Mouse (Mus musculus): ENCODE results near the gene Zg16. TPM values are rescaled to one million over a fixed set of nuclear protein-coding genes. Genes with fewer than 3 reads are reported as not detected.

The Zg16 gene
- polyA plus RNA-seq, 1 experiment: not detected

DNA sequence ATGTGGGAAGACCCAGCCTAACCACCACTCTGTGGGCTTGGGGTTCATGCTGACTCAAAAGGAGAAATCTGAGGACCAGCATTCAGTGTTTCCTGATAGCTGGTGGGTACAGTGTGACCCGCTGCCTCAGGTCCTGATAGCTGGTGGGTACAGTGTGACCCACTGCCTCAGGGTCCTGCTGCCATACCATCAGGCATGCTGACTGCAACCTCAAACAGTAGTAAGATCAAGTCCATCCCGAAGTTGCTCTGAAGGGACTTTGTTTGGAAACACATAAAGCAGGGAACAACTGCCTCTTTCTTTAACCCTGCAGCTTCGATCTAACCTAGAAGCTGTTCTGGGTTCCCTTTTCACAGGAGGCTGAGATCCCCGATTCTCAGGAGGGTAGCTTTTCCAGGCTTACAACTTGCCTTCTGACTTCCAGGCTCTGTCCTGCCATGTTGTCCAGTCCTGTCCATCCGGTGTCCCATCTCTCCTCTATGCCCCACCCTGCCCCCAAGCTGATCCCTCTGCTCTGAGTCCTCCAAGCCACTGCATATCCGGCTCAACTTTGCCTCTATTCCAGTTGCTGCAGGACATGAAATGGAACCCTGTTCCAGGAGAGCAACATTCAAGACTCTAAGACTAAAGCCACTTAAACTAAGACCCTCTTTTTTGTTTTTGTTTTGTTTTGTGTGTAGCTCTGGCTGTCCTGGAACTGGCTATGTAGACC lies 79.7 kb downstream of the Zg16 start:
- no peak overlapping the region for H3K9ac ChIP-seq (ENCODE audit: low read depth, poor library complexity, severe bottlenecking)
- H3K27ac ChIP-seq (ENCODE audit: insufficient read depth, low read length): peak overlapping the region; percentile 79
- TF ChIP-seq POLR2A (IDR thresholded peaks at IDR 0.05; ENCODE audit: insufficient read depth, low read length): no peak
- TF ChIP-seq EP300 (IDR thresholded peaks at IDR 0.05; ENCODE audit: insufficient read depth, low read depth, low read length): peak; percentile 57; the same call in 1 of the 2 replicates
- no peaks in the 10 kb centered on the region for H3K36me3 ChIP-seq (ENCODE audit: control insufficient read depth, insufficient read depth, low read length, poor library complexity, severe bottlenecking)
- no peaks in the 10 kb centered on the region for H3K9me3 ChIP-seq (replicated peaks; ENCODE audit: control insufficient read depth, insufficient read depth, low read length, poor library complexity, severe bottlenecking)
- no peaks in the 10 kb centered on the region for H3K27me3 ChIP-seq (ENCODE audit: control insufficient read depth, insufficient read depth, low read length, poor library complexity, severe bottlenecking)
- H3K4me1 ChIP-seq (ENCODE audit: control insufficient read depth, insufficient read depth, low read length): peaks cover 5% of the 10 kb centered on the region
- no peak overlapping the region for H3K4me3 ChIP-seq (ENCODE audit: low read depth, low read length)

DNA sequence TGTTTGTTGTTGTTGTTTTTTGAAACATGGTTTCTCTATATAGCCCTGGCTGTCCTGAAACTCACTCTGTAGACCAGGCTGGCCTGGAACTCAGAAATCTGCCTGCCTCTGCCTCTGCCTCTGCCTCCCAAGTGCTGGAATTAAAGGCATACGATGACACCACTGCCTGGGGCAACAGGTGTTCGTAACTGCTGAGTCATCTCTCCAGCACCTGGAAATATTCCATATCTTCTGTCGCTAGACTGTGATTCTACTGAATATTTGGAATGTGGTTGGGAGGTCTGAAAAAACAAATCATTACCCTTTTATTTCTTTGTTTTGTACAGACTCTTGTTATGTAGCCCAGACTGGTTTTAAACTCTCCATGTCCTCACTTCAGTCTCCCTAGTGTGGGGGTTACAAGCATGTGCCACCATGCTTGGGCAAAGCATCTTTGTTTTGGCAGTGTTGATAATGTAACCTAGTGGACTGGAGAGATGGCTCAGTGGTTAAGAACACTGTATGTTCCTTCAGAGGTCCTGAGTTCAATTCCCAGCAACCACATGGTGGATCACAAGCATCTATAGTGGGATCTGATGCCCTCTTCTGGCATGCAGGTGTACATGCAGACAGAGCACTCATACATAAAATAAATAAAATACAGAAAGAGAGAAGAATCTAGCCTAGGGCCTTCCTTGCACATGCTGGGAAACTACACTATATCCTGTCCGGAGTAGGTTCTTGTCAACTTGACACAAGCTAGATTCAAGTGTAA lies 82.8 kb downstream of the Zg16 start:
- no peak for TF ChIP-seq POLR2A (IDR thresholded peaks at IDR 0.05; ENCODE audit: insufficient read depth, low read length)
- no peak for TF ChIP-seq CTCF (IDR thresholded peaks at IDR 0.05; ENCODE audit: low read depth, low read length)
- TF ChIP-seq EP300 (IDR thresholded peaks at IDR 0.05; ENCODE audit: insufficient read depth, low read depth, low read length): 0 out of 2 replicates have a peak, but pooled peaks have one; percentile 39
- H3K27ac ChIP-seq (ENCODE audit: insufficient read depth, low read length): peak overlapping the region; percentile 74
- H3K4me3 ChIP-seq (ENCODE audit: low read depth, low read length): no peak overlapping the region
- peaks cover 4% of the 10 kb centered on the region for H3K4me1 ChIP-seq (ENCODE audit: control insufficient read depth, insufficient read depth, low read length)
- H3K9me3 ChIP-seq (replicated peaks; ENCODE audit: control insufficient read depth, insufficient read depth, low read length, poor library complexity, severe bottlenecking): no peaks in the 10 kb centered on the region
- 0 out of 2 replicates have a peak overlapping the region, but pooled peaks have one; percentile 34 for H3K9ac ChIP-seq (ENCODE audit: low read depth, poor library complexity, severe bottlenecking)
- no peaks in the 10 kb centered on the region for H3K27me3 ChIP-seq (ENCODE audit: control insufficient read depth, insufficient read depth, low read length, poor library complexity, severe bottlenecking)
- no peaks in the 10 kb centered on the region for H3K36me3 ChIP-seq (ENCODE audit: control insufficient read depth, insufficient read depth, low read length, poor library complexity, severe bottlenecking)

DNA sequence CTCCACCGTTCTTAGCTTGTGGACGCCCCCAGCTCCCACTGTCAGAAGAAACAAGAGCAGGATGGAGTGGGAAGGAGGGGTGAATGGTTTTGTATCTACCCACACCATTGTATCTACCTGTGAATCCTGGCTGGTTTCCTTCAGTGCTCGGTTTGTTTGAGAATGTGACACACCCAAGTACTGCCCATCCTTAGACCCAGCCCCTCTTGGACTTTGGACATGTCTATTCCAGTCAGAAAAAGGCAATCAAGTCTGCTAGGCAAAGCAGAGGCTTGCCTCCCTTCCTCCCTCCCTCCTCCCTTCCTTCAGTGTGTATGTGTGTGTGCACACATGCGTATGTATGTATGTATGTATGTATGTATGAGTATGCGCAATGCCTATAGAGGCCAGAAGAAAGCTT lies 83.5 kb downstream of the Zg16 start:
- no peaks in the 10 kb centered on the region for H3K9me3 ChIP-seq (replicated peaks; ENCODE audit: control insufficient read depth, insufficient read depth, low read length, poor library complexity, severe bottlenecking)
- no peaks in the 10 kb centered on the region for H3K27me3 ChIP-seq (ENCODE audit: control insufficient read depth, insufficient read depth, low read length, poor library complexity, severe bottlenecking)
- H3K9ac ChIP-seq (ENCODE audit: low read depth, poor library complexity, severe bottlenecking): peak overlapping the region; percentile 34
- H3K4me3 ChIP-seq (ENCODE audit: low read depth, low read length): peak overlapping the region; percentile 6; the same call in 1 of the 2 replicates
- TF ChIP-seq EP300 (IDR thresholded peaks at IDR 0.05; ENCODE audit: insufficient read depth, low read depth, low read length) (no peak), CTCF (IDR thresholded peaks at IDR 0.05; ENCODE audit: low read depth, low read length) (no peak), POLR2A (IDR thresholded peaks at IDR 0.05; ENCODE audit: insufficient read depth, low read length) (no peak)
- H3K4me1 ChIP-seq (ENCODE audit: control insufficient read depth, insufficient read depth, low read length): peaks cover 4% of the 10 kb centered on the region
- no peaks in the 10 kb centered on the region for H3K36me3 ChIP-seq (ENCODE audit: control insufficient read depth, insufficient read depth, low read length, poor library complexity, severe bottlenecking)
- H3K27ac ChIP-seq (ENCODE audit: insufficient read depth, low read length): peak overlapping the region; percentile 74

Other genes starting within 250 kb of the Zg16 start
- 3.2 and 3.3 TPM in 2 replicates for gene Doc2a, start 239.9 kb downstream of the Zg16 start, polyA plus RNA-seq (2011; ENCODE audit: insufficient read depth, insufficient read length, low read depth, missing spikeins)
- gene Hirip3, start 225.4 kb downstream of the Zg16 start, polyA plus RNA-seq (2011; ENCODE audit: insufficient read depth, insufficient read length, low read depth, missing spikeins): 116 and 120 TPM in 2 replicates
- gene Ino80e, start 225.0 kb downstream of the Zg16 start, polyA plus RNA-seq (2011; ENCODE audit: insufficient read depth, insufficient read length, low read depth, missing spikeins): 104 and 118 TPM in 2 replicates
- gene Taok2, start 202.6 kb downstream of the Zg16 start, polyA plus RNA-seq (2011; ENCODE audit: insufficient read depth, insufficient read length, low read depth, missing spikeins): 37.9 and 41.0 TPM in 2 replicates
- gene Tmem219, start 164.4 kb downstream of the Zg16 start, polyA plus RNA-seq (2011; ENCODE audit: insufficient read depth, insufficient read length, low read depth, missing spikeins): 16.3 and 17.2 TPM in 2 replicates
- gene Kctd13, start 158.4 kb downstream of the Zg16 start, polyA plus RNA-seq (2011; ENCODE audit: insufficient read depth, insufficient read length, low read depth, missing spikeins): 25.5 and 26.8 TPM in 2 replicates
- gene Asphd1, start 137.7 kb downstream of the Zg16 start, polyA plus RNA-seq (2011; ENCODE audit: insufficient read depth, insufficient read length, low read depth, missing spikeins): 0.36 and 0.41 TPM in 2 replicates
- 1.4 and 1.9 TPM in 2 replicates for gene Sez6l2, start 136.8 kb downstream of the Zg16 start, polyA plus RNA-seq (2011; ENCODE audit: insufficient read depth, insufficient read length, low read depth, missing spikeins)
- gene Cdipt, start 111.4 kb downstream of the Zg16 start, polyA plus RNA-seq (2011; ENCODE audit: insufficient read depth, insufficient read length, low read depth, missing spikeins): 42.8 and 53.3 TPM in 2 replicates
- gene Cdiptos, start 111.2 kb downstream of the Zg16 start, polyA plus RNA-seq (2011; ENCODE audit: insufficient read depth, insufficient read length, low read depth, missing spikeins): 1.4 and 2.4 TPM in 2 replicates
- gene Mvp, start 72.7 kb downstream of the Zg16 start, polyA plus RNA-seq (2011; ENCODE audit: insufficient read depth, insufficient read length, low read depth, missing spikeins): 17.9 and 18.8 TPM in 2 replicates
- 22.1 and 26.6 TPM in 2 replicates for gene Pagr1b, start 70.8 kb downstream of the Zg16 start, polyA plus RNA-seq (2011; ENCODE audit: insufficient read depth, insufficient read length, low read depth, missing spikeins)
- gene Pagr1a, start 70.0 kb downstream of the Zg16 start, polyA plus RNA-seq (2011; ENCODE audit: insufficient read depth, insufficient read length, low read depth, missing spikeins): 12.7 and 27.9 TPM in 2 replicates
- gene Gm42742, start 66.2 kb downstream of the Zg16 start, polyA plus RNA-seq (2011; ENCODE audit: insufficient read depth, insufficient read length, low read depth, missing spikeins): 2.2 and 23.9 TPM in 2 replicates
- 3.5 and 6.7 TPM in 2 replicates for gene Prrt2, start 66.1 kb downstream of the Zg16 start, polyA plus RNA-seq (2011; ENCODE audit: insufficient read depth, insufficient read length, low read depth, missing spikeins)
- gene Maz, start 60.3 kb downstream of the Zg16 start, polyA plus RNA-seq (2011; ENCODE audit: insufficient read depth, insufficient read length, low read depth, missing spikeins): 117 and 123 TPM in 2 replicates
- 106 and 109 TPM in 2 replicates for gene Kif22, start 44.9 kb downstream of the Zg16 start, polyA plus RNA-seq (2011; ENCODE audit: insufficient read depth, insufficient read length, low read depth, missing spikeins)
- 1.6 TPM in 2 replicates for gene AI467606, start 4.0 kb upstream of the Zg16 start, polyA plus RNA-seq (2011; ENCODE audit: insufficient read depth, insufficient read length, low read depth, missing spikeins)
- gene Qprt, start 34.9 kb upstream of the Zg16 start, polyA plus RNA-seq (2011; ENCODE audit: insufficient read depth, insufficient read length, low read depth, missing spikeins): 8.6 and 9.3 TPM in 2 replicates
- 1.5 and 2.2 TPM in 2 replicates for gene Spn, start 50.5 kb upstream of the Zg16 start, polyA plus RNA-seq (2011; ENCODE audit: insufficient read depth, insufficient read length, low read depth, missing spikeins)
- gene Cd2bp2, start 108.7 kb upstream of the Zg16 start, polyA plus RNA-seq (2011; ENCODE audit: insufficient read depth, insufficient read length, low read depth, missing spikeins): 98.6 and 120 TPM in 2 replicates
- gene Tbc1d10b, start 121.1 kb upstream of the Zg16 start, polyA plus RNA-seq (2011; ENCODE audit: insufficient read depth, insufficient read length, low read depth, missing spikeins): 42.8 and 55.5 TPM in 2 replicates
- 278 and 351 TPM in 2 replicates for gene Mylpf, start 121.6 kb upstream of the Zg16 start, polyA plus RNA-seq (2011; ENCODE audit: insufficient read depth, insufficient read length, low read depth, missing spikeins)
- 52.1 and 57.0 TPM in 2 replicates for gene Zfp553, start 145.7 kb upstream of the Zg16 start, polyA plus RNA-seq (2011; ENCODE audit: insufficient read depth, insufficient read length, low read depth, missing spikeins)
- gene Sept1, start 145.8 kb upstream of the Zg16 start, polyA plus RNA-seq (2011; ENCODE audit: insufficient read depth, insufficient read length, low read depth, missing spikeins): 210 and 229 TPM in 2 replicates
- gene Zfp771, start 156.9 kb upstream of the Zg16 start, polyA plus RNA-seq (2011; ENCODE audit: insufficient read depth, insufficient read length, low read depth, missing spikeins): 8.2 and 8.7 TPM in 2 replicates
- 133 and 135 TPM in 2 replicates for gene Dctpp1, start 173.4 kb upstream of the Zg16 start, polyA plus RNA-seq (2011; ENCODE audit: insufficient read depth, insufficient read length, low read depth, missing spikeins)
- 77.5 and 80.3 TPM in 2 replicates for gene Sephs2, start 186.7 kb upstream of the Zg16 start, polyA plus RNA-seq (2011; ENCODE audit: insufficient read depth, insufficient read length, low read depth, missing spikeins)
- 0.55 and 0.81 TPM in 2 replicates for gene Itgal, start 208.9 kb upstream of the Zg16 start, polyA plus RNA-seq (2011; ENCODE audit: insufficient read depth, insufficient read length, low read depth, missing spikeins)

All from ES-Bruce4 (cell line).